Mouse (Mus musculus) limb, embryonic 14.5 days (tissue): Measurements from ENCODE around the gene Afg1l. TPM values are rescaled to one million over a fixed set of nuclear protein-coding genes. Genes with fewer than 3 reads are reported as not detected.

Experiments used
- ATAC-seq: fragments of 200-750 bp; cut with Nextera tagmentation; 2 replicates; pipeline ENCODE4 v1.8.0; 2017; ENCODE audit warnings: low read depth, moderate number of reproducible peaks, moderate TSS enrichment; ENCODE audit not compliant: low FRiP score
- DNase-seq: peaks from one replicate; pipeline ENCODE4 v3.0.0-alpha.2; 2015; ENCODE audit warnings: low spot score
- H3K27ac ChIP-seq: fragments of 300-500 bp; sonication (generic); replicated peaks from 2 replicates; pipeline ENCODE4 v1.5.1; 2014; ENCODE audit warnings: low read depth, mild to moderate bottlenecking, low read length, moderate library complexity, mixed read lengths
- H3K27me3 ChIP-seq: fragments of 300-500 bp; sonication (generic); 2 replicates; pipeline ENCODE4 v1.6.1; 2014; ENCODE audit warnings: low read length, mixed read lengths; ENCODE audit not compliant: control insufficient read depth, insufficient read depth
- H3K36me3 ChIP-seq: fragments of 300-500 bp; sonication (generic); 2 replicates; pipeline ENCODE4 v1.6.1; 2014; ENCODE audit warnings: mild to moderate bottlenecking, low read length, moderate library complexity, mixed read lengths; ENCODE audit not compliant: control insufficient read depth, insufficient read depth
- H3K4me1 ChIP-seq: fragments of 300-500 bp; sonication (generic); 2 replicates; pipeline ENCODE4 v1.6.1; 2014; ENCODE audit warnings: antibody characterized with exemption, low read length, mixed read lengths; ENCODE audit not compliant: control insufficient read depth, insufficient read depth
- H3K4me2 ChIP-seq: fragments of 300-500 bp; sonication (generic); replicated peaks from 2 replicates; pipeline ENCODE4 v1.6.1; 2014; ENCODE audit warnings: low read depth, mild to moderate bottlenecking, low read length, moderate library complexity; ENCODE audit not compliant: severe bottlenecking
- H3K4me3 ChIP-seq: fragments of 300-500 bp; sonication (generic); replicated peaks from 2 replicates; pipeline ENCODE4 v1.5.1; 2014; ENCODE audit warnings: low read length
- H3K9ac ChIP-seq: fragments of 300-500 bp; sonication (generic); 2 replicates; pipeline ENCODE4 v1.6.1; 2014; ENCODE audit warnings: mild to moderate bottlenecking, low read depth, low read length, moderate library complexity; ENCODE audit not compliant: severe bottlenecking
- H3K9me3 ChIP-seq: fragments of 300-500 bp; sonication (generic); 2 replicates; pipeline ENCODE4 v1.6.1; 2016; ENCODE audit warnings: low read length; ENCODE audit not compliant: control insufficient read depth
- POLR2A ChIP-seq: fragments of 200-500 bp; IDR thresholded peaks from 2 replicates; pipeline ENCODE4 v1.8.0; 2012; ENCODE audit warnings: inconsistent platforms, mild to moderate bottlenecking, moderate library complexity, borderline replicate concordance; ENCODE audit not compliant: insufficient read depth, insufficient read length; ENCODE audit errors: extremely low read depth
- WGBS: fragments of 180-500 bp; shearing (Covaris S2); extraction: QIAGEN DNeasy Blood & Tissue Kit; methylation state at CpG from one replicate; pipeline ENCODE4 v1.1.7; 2014; 5-methylcytosine and 5-hydroxymethylcytosine counted together
- polyA plus RNA-seq, 2 experiments: library from polyadenylated mRNA; depleted of rRNA in 1 of 2; stranded (reverse) in 1 of 2; unstranded in 1 of 2; fragments of >200 nt; fragmentation: Nextera tagmentation in 1 of 2; extraction: Ambion mirVana in 1 of 2; gene quantifications; 2 replicates each; pipeline versions ENCODE4 v1.2.1 to v1.2.3; 2012 to 2014

The Afg1l gene
- polyA plus RNA-seq, 2 experiments, result 5.3 to 5.7 TPM

GRCm38 (mm10) chr10:42274712-42275400 is 203.5 kb downstream of the Afg1l start:
- peaks cover 17% of the 10 kb centered on the region for H3K36me3 ChIP-seq
- peak overlapping the region; percentile 97 for H3K4me2 ChIP-seq
- DNase-seq (no peak), ATAC-seq (no peak)
- 2% methylated on average over 54 of the region's 65 CpGs for WGBS
- peak overlapping the region; percentile 77 for H3K9ac ChIP-seq
- H3K9me3 ChIP-seq, result no peaks in the 10 kb centered on the region
- H3K27ac ChIP-seq, result peak overlapping the region; percentile 97; the same call in 1 of the 2 replicates
- H3K27me3 ChIP-seq, result no peaks in the 10 kb centered on the region
- no peak for TF ChIP-seq POLR2A
- H3K4me1 ChIP-seq, result peaks cover 35% of the 10 kb centered on the region
- H3K4me3 ChIP-seq, result peak overlapping the region; percentile 85

GRCm38 (mm10) chr10:42273760-42274691 is 204.3 kb downstream of the Afg1l start:
- Histone ChIP-seq H3K9ac (peak overlapping the region; percentile 77), H3K27ac (no peak overlapping the region), H3K36me3 (peaks cover 25% of the 10 kb centered on the region), H3K4me3 (peak overlapping the region; percentile 85), H3K9me3 (no peaks in the 10 kb centered on the region), H3K4me1 (peaks cover 41% of the 10 kb centered on the region), H3K4me2 (peak overlapping the region; percentile 97), H3K27me3 (no peaks in the 10 kb centered on the region)
- WGBS, result 13% methylated on average over 21 of the region's 21 CpGs
- TF ChIP-seq POLR2A, result no peak
- no peak for DNase-seq
- no peak for ATAC-seq

- no peak for DNase-seq
- H3K4me2 ChIP-seq, result peak overlapping the region; percentile 97
- H3K9ac ChIP-seq, result no peak overlapping the region
- H3K27ac ChIP-seq, result no peak overlapping the region
- ATAC-seq, result no peak
- H3K9me3 ChIP-seq, result no peaks in the 10 kb centered on the region
- no peaks in the 10 kb centered on the region for H3K27me3 ChIP-seq
- H3K4me3 ChIP-seq, result peak overlapping the region; percentile 85
- H3K36me3 ChIP-seq, result peaks cover 28% of the 10 kb centered on the region
- 75% methylated on average over 6 of the region's 6 CpGs for WGBS
- H3K4me1 ChIP-seq, result peaks cover 36% of the 10 kb centered on the region
- no peak for TF ChIP-seq POLR2A
Measured at GRCm38 (mm10) chr10:42273403-42273759, 205.0 kb downstream of the Afg1l start.

- Histone ChIP-seq H3K4me1 (peaks cover 35% of the 10 kb centered on the region), H3K36me3 (peaks cover 41% of the 10 kb centered on the region), H3K27ac (no peak overlapping the region), H3K4me2 (no peak overlapping the region), H3K9ac (no peak overlapping the region; the same call in 1 of the 2 replicates), H3K27me3 (no peaks in the 10 kb centered on the region), H3K4me3 (no peak overlapping the region), H3K9me3 (no peaks in the 10 kb centered on the region)
- DNase-seq (no peak), ATAC-seq (no peak)
- WGBS, result 53% methylated on average over 11 of the region's 11 CpGs
- no peak for TF ChIP-seq POLR2A
Measured at GRCm38 (mm10) chr10:42271454-42272230, 206.7 kb downstream of the Afg1l start.

GRCm38 (mm10) chr10:42270277-42271083 is 207.9 kb downstream of the Afg1l start:
- DNase-seq, result no peak
- H3K9me3 ChIP-seq, result no peaks in the 10 kb centered on the region
- H3K9ac ChIP-seq, result no peak overlapping the region
- no peak for ATAC-seq
- WGBS, result 65% methylated on average over 10 of the region's 10 CpGs
- peaks cover 35% of the 10 kb centered on the region for H3K4me1 ChIP-seq
- H3K36me3 ChIP-seq, result peaks cover 52% of the 10 kb centered on the region
- no peak overlapping the region for H3K4me3 ChIP-seq
- H3K4me2 ChIP-seq, result no peak overlapping the region
- no peak for TF ChIP-seq POLR2A
- no peak overlapping the region for H3K27ac ChIP-seq
- no peaks in the 10 kb centered on the region for H3K27me3 ChIP-seq
